Mouse (Mus musculus) ES-E14 (cell line): ENCODE data around the gene Akp3. TPM values are rescaled to one million over a fixed set of nuclear protein-coding genes. Genes with fewer than 3 reads are reported as not detected.

ENCODE experiments used
- DNase-seq: peaks from one replicate; pipeline ENCODE4 v3.0.0-alpha.2; 2013; ENCODE audit warnings: low read depth, low spot score
- H3K27ac ChIP-seq: 2 replicates; pipeline ENCODE4 v1.5.1; 2012; ENCODE audit warnings: low read depth, mild to moderate bottlenecking, low read length, moderate library complexity, mixed read lengths; ENCODE audit not compliant: poor library complexity, insufficient read depth, severe bottlenecking
- H3K36me3 ChIP-seq: 2 replicates; pipeline ENCODE4 v1.6.1; 2012; ENCODE audit warnings: mild to moderate bottlenecking, low read length, moderate library complexity, mixed read lengths; ENCODE audit not compliant: control insufficient read depth, poor library complexity, insufficient read depth, severe bottlenecking
- H3K4me1 ChIP-seq, 2 experiments: fragments of 150-350 bp in 1 of 2; sonication (generic) in 1 of 2; 2 replicates each; pipeline ENCODE4 v1.6.1; 2012; ENCODE audit warnings: low read length in 2 of 2, mild to moderate bottlenecking in 1 of 2, mixed read lengths in 1 of 2; ENCODE audit not compliant: control insufficient read depth in 2 of 2, insufficient read depth in 2 of 2, poor library complexity in 1 of 2
- H3K4me3 ChIP-seq, 2 experiments: fragments of 150-350 bp in 1 of 2; sonication (generic) in 1 of 2; 2 replicates each; pipeline ENCODE4 v1.5.1; 2012; ENCODE audit warnings: low read length in 2 of 2, low read depth in 1 of 2, mild to moderate bottlenecking in 1 of 2, mixed read lengths in 1 of 2; ENCODE audit not compliant: insufficient read depth in 1 of 2, poor library complexity in 1 of 2, severe bottlenecking in 1 of 2
- H3K9ac ChIP-seq: 2 replicates; pipeline ENCODE4 v1.6.1; 2012; ENCODE audit warnings: low read depth, mild to moderate bottlenecking, low read length, mixed read lengths; ENCODE audit not compliant: poor library complexity, insufficient read depth, severe bottlenecking
- H3K9me3 ChIP-seq: fragments of 150-350 bp; sonication (generic); 2 replicates; pipeline ENCODE4 v1.6.1; 2012; ENCODE audit warnings: low read depth, mild to moderate bottlenecking, low read length; ENCODE audit not compliant: control insufficient read depth, insufficient read depth
- CHD2 ChIP-seq: IDR thresholded peaks from 2 replicates; pipeline ENCODE4 v1.6.1; 2014; ENCODE audit warnings: mild to moderate bottlenecking, low read depth, low read length, inconsistent platforms
- HCFC1 ChIP-seq: IDR thresholded peaks from 2 replicates; pipeline ENCODE4 v1.6.1; 2012; ENCODE audit warnings: low read length, inconsistent platforms, borderline replicate concordance; ENCODE audit not compliant: insufficient read depth
- MAFK ChIP-seq: IDR thresholded peaks from 2 replicates; pipeline ENCODE4 v1.6.1; 2014; ENCODE audit warnings: mild to moderate bottlenecking, low read depth, low read length, inconsistent platforms; ENCODE audit not compliant: insufficient read depth
- ZC3H11A ChIP-seq: IDR thresholded peaks from 2 replicates; pipeline ENCODE4 v1.6.1; 2012; ENCODE audit warnings: low read depth, mild to moderate bottlenecking, inconsistent platforms, low read length, borderline replicate concordance
- ZNF384 ChIP-seq: IDR thresholded peaks from 2 replicates; pipeline ENCODE4 v1.6.1; 2012; ENCODE audit warnings: low read depth, low read length, inconsistent platforms
- in situ Hi-C, 2 experiments: fragments of 600-800 bp; cut with MboI; formaldehyde crosslinking; loops; one replicate each; pipeline ENCODE4 v1.15.1; 2025; ENCODE audit warnings: low sequenced_read_pairs in 2 of 2, inconsistent platforms in 1 of 2; ENCODE audit not compliant: unreplicated experiment in 2 of 2
- total RNA-seq: library from RNA; depleted of rRNA; stranded (reverse); fragments of 300-350 nt; gene quantifications from 2 replicates; pipeline ENCODE4 v1.2.3, GENCODE M21; 2012

Gene Akp3
- total RNA-seq, 1 experiment: not detected

DNA sequence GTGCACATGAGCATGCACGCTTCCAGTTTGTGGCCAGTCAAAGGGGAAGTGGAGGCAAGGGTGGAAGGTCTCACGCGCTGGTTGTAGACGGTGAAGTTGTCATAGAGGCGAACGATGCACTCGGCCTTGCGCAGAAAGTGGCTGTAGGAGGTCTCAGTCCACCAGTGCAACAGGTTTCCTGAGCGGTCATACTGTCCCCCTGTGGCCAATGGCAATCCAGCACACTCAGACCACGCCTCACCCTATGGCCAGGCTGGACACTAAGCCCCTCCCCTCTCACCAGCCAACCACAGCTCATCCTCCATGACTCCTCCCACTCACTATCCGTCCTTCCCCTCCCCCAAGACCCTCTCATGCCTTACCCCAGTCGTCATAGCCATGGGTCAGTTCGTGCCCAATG lies 24.6 kb downstream of the Akp3 start:
- Histone ChIP-seq H3K36me3 (no peaks in the 10 kb centered on the region), H3K9me3 (no peaks in the 10 kb centered on the region), H3K4me3 (peak overlapping the region in 1 of 2 experiments; percentile 57; a peak in 1 of 4 replicates), H3K4me1 (peaks cover 0 to 5% of the 10 kb centered on the region in 2 experiments; a peak in 1 of 4 replicates), H3K27ac (no peak overlapping the region), H3K9ac (no peak overlapping the region)
- TF ChIP-seq CHD2: no peak
- no peak for TF ChIP-seq MAFK
- DNase-seq: no peak
- in situ Hi-C loops: no loop called here

DNA sequence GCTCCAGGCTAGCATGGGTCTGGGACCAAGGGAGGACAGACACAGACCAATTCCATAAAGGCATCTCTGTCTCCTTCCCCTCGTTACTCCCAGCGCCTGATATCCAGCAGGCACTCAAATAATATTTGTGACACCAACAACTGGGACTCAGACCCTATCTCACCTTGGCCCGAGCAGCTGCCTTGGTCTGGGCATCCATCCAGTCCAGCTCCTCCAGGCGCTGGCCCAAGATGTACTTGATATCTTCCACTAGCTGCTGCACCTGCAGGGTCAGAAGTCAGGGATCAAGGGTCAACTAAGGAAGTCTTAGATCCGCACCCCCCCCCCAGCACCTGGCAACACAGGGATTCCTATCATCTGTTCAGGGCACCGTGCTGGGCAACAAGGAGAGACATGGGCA lies 26.5 kb downstream of the Akp3 start:
- Histone ChIP-seq H3K9me3 (no peaks in the 10 kb centered on the region), H3K36me3 (no peaks in the 10 kb centered on the region), H3K4me1 (peaks cover 0 to 5% of the 10 kb centered on the region in 2 experiments; a peak in 1 of 4 replicates), H3K27ac (no peak overlapping the region), H3K4me3 (no peak overlapping the region), H3K9ac (no peak overlapping the region)
- TF ChIP-seq ZC3H11A (no peak), ZNF384 (no peak), CHD2 (no peak), HCFC1 (no peak), MAFK (no peak)
- in situ Hi-C loops: no loop called here
- no peak for DNase-seq

DNA sequence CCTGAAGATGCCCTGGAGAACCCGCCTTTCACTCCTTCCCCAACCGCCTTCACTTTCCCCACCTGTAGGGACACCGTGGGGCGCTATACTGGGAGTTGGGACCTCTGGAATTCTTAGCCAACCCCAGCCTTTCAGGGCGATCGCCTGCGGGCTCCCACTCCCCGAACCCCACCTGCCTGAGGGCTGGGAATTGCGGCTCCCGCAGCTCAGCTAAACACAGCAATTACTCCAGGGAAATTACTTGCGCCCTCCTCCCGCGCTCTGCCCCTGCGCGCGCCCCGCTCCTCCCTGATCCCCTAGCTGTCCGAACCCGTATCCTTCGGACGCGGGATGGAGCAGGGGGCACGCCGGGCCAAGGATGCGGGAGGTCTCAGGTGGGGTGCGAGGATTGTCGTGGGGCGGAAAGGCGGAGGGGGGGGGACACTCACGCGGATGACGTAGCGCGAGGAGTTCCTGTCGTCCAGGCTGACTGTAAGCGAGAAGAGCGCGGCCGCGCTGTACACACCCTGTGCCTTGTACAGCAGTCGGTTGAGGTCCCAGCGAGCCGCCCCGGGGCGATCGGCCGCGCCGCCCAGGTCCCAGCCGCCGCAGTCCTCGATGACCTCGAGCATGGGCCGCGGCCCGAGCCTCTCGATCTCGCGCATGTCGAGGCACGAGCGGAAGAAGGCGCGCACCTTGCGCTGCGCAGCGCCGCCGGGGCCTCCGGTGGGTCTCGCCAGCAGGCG lies 29.2 kb downstream of the Akp3 start:
- H3K27ac ChIP-seq: no peak overlapping the region
- no peak for TF ChIP-seq HCFC1
- TF ChIP-seq ZC3H11A: no peak
- TF ChIP-seq ZNF384: no peak
- TF ChIP-seq MAFK: no peak
- TF ChIP-seq CHD2: no peak
- H3K4me1 ChIP-seq: peaks cover 0 to 5% of the 10 kb centered on the region in 2 experiments; a peak in 1 of 4 replicates
- DNase-seq: no peak
- in situ Hi-C loops: no loop called here
- peak overlapping the region; percentile 43 to 59 for H3K4me3 ChIP-seq
- H3K9me3 ChIP-seq: no peaks in the 10 kb centered on the region
- H3K9ac ChIP-seq: peak overlapping the region; percentile 54
- H3K36me3 ChIP-seq: no peaks in the 10 kb centered on the region

DNA sequence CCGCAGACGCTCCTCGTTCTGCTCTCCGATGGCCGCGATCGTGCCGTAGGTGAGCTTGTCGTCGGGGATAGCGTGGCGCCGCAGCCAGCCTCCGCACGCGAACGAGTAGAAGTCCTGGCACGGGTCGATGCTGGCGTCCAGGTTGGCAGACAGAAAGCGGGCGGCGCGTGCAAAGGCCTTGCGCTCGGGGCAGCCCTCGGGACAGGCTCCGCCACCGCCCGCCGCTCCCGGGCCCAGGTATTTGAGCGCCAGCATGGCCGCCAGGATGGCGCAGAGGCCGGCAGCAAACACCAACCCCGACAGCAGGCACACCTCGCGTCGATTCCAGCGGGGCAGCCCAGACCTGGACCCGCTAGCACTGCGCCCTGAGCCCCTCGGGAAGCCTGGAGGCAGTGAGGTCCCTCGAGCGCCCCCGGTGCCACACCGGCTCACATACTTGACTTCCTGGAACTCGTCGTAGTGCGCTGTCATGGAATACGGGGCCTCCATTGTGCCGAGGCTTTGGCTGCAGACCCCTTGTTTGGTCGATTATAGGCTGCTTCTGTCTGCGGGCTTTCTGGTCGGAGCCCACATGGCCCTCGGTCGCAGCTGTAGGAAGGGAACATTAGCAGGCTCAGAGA lies 29.8 kb downstream of the Akp3 start:
- in situ Hi-C loops: no loop called here

More for the DNA sequence above, 29.8 kb downstream of the Akp3 start:
- H3K4me3 ChIP-seq: peak overlapping the region; percentile 43 to 59
- H3K9ac ChIP-seq: peak overlapping the region; percentile 54
- H3K4me1 ChIP-seq: peaks cover 0 to 3% of the 10 kb centered on the region in 2 experiments; a peak in 1 of 4 replicates
- H3K27ac ChIP-seq: no peak overlapping the region
- no peak for TF ChIP-seq ZC3H11A
- TF ChIP-seq ZNF384: no peak
- TF ChIP-seq MAFK: no peak
- TF ChIP-seq HCFC1: no peak
- TF ChIP-seq CHD2: no peak
- H3K9me3 ChIP-seq: no peaks in the 10 kb centered on the region
- H3K36me3 ChIP-seq: no peaks in the 10 kb centered on the region
- no peak for DNase-seq
